Mouse (Mus musculus) lung, adult 2 months (tissue): ENCODE results near the gene Naaladl2. TPM values are rescaled to one million over a fixed set of nuclear protein-coding genes. Genes with fewer than 3 reads are reported as not detected.
"Not testable (repeated sequence)": the region's sequence is repeated elsewhere in the genome, so short reads cannot be mapped to it uniquely, and the experiment has no call there.

ENCODE experiments used
- DNase-seq: peaks from one replicate; pipeline ENCODE4 v3.0.0; 2022
- H3K4me1 ChIP-seq: fragments of 200-500 bp; 2 replicates; pipeline ENCODE4 v1.6.1; 2011; ENCODE audit warnings: low read length; ENCODE audit not compliant: control insufficient read depth, insufficient read depth
- H3K4me3 ChIP-seq: fragments of 200-500 bp; replicated peaks from 2 replicates; pipeline ENCODE3; 2011; ENCODE audit warnings: low read depth, mild to moderate bottlenecking, control low read depth, low read length; ENCODE audit errors: extremely low read depth
- CTCF ChIP-seq: fragments of 200-500 bp; IDR thresholded peaks from 2 replicates; pipeline ENCODE4 v1.5.1; 2011; ENCODE audit warnings: mild to moderate bottlenecking, low read length, control low read depth; ENCODE audit not compliant: insufficient read depth
- POLR2A ChIP-seq: fragments of 200-500 bp; IDR thresholded peaks from 2 replicates; pipeline ENCODE4 v1.6.1; 2011; ENCODE audit warnings: low read depth, mild to moderate bottlenecking, control low read depth, low read length, borderline replicate concordance; ENCODE audit errors: extremely low read depth
- WGBS: fragments of 180-500 bp; shearing (Covaris S2); methylation state at CpG from one replicate; pipeline ENCODE4 v1.1.7; 2018; 5-methylcytosine and 5-hydroxymethylcytosine counted together
- polyA plus RNA-seq: library from polyadenylated mRNA; depleted of rRNA; stranded (reverse); fragments of >200 nt; gene quantifications from 2 replicates; pipeline ENCODE4 v1.2.3, GENCODE M21; 2012

The Naaladl2 gene
- polyA plus RNA-seq, 1 experiment = 0.64 TPM

DNA sequence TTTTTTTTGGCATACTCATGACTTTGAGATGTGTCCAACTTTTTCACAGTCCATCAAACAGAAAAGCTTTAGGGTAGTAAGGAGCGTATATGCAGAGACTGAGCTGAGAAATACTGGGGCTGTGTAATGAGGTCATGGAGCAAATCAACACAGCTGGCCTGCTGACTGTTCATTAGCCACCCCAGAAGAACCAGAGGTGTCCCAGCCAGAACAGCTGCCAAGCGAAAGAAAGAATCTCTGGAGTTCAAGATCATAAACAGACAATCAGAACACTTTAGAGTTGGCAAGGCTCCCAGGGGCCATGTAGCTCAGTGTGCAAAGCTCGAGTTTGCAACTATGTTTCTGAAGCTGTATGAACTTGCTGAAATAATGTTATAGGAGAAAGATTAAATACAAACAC lies 35.1 kb downstream of the Naaladl2 start:
- Histone ChIP-seq H3K4me3 (no peak overlapping the region), H3K4me1 (no peaks in the 10 kb centered on the region)
- no peak for DNase-seq
- WGBS = 50% methylated on average over 3 of the region's 3 CpGs
- TF ChIP-seq POLR2A = no peak
- no peak for TF ChIP-seq CTCF

DNA sequence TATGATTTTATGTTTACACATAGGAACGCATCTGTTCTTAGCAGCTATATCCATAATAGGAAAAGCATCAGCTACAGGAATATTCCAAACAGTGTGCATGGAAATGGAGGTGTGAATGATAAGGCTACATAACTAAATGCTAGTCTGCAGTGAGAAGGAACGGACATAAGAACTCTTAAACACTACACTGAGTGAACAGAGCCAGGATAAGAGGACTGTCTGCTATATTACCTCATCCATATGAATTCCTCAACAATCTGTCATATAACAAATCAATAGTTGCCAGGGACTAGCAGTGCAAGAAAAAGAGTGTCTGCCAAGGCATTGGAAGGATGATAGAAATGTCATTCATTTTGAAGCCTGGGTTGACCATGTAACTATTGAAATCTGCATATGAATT lies 51.1 kb downstream of the Naaladl2 start:
- H3K4me3 ChIP-seq = no peak overlapping the region
- no peak for TF ChIP-seq CTCF
- TF ChIP-seq POLR2A = no peak
- DNase-seq = no peak
- no peaks in the 10 kb centered on the region for H3K4me1 ChIP-seq
- WGBS = 61% methylated on average over 2 of the region's 2 CpGs

DNA sequence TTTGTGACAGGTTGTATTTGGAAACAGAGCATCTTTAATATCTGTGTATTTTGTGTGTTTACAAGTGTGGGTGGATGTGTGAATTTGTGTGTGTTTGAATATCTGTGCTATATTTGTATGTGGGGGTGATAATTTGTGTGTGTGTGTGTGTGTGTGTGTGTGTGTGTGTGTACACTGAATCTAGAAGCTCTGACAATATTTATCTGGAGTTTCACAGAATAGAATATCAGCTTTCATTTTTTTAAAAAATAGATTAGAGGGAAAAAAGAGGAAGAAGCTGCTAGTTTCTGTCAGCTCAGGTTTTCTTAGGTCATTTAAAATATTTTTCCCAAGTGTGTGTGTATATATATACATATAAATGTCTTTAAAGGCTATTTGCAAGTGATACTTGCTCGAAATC lies 68.3 kb downstream of the Naaladl2 start:
- no peaks in the 10 kb centered on the region for H3K4me1 ChIP-seq
- 63% methylated on average over 1 of the region's 1 CpGs for WGBS
- TF ChIP-seq POLR2A (no peak), CTCF (no peak)
- no peak for DNase-seq
- no peak overlapping the region for H3K4me3 ChIP-seq

DNA sequence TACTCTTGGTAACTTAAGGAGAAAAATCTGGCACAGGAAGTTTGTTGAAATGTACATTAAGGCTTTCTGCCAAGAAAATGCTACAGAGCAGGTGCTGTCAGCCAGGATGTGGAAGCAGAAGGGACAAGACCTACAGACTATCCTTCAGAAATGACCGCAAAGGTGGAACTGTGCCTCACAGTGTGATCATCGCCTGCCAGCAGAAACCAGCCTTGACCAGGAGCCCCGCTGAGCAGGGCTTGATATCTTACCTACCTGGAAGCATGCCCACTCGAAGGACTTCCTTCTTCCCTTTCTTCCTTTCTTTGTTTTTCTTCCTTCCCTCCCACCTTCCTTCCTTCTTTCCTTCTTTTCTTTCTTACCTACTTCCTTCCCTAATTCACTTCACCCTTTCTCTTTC lies 69.8 kb downstream of the Naaladl2 start:
- H3K4me3 ChIP-seq = no peak overlapping the region
- TF ChIP-seq POLR2A = no peak
- TF ChIP-seq CTCF = no peak
- no peaks in the 10 kb centered on the region for H3K4me1 ChIP-seq
- WGBS = 55% methylated on average over 4 of the region's 4 CpGs
- DNase-seq = no peak

DNA sequence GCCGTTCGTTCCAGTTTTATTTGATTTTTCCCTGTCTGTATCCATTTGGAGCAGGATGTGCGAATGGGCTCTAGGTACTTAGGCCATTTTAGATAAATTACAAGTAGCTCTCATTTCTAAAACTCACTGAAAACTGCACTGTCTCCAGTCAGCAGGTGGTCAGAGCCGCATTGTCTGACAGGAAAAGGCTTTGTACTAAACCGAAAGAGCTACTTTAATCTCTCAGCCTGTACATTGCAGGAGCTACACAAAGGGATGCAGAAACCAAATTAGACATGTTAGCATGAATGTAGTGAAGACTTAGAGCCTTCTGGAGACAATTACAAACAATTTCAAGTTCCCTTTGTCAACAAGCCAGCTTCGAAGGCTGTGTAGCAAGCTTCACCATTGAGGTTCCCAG lies 70.2 kb downstream of the Naaladl2 start:
- TF ChIP-seq POLR2A = no peak
- TF ChIP-seq CTCF = no peak
- 77% methylated on average over 6 of the region's 6 CpGs for WGBS
- no peak for DNase-seq

DNA sequence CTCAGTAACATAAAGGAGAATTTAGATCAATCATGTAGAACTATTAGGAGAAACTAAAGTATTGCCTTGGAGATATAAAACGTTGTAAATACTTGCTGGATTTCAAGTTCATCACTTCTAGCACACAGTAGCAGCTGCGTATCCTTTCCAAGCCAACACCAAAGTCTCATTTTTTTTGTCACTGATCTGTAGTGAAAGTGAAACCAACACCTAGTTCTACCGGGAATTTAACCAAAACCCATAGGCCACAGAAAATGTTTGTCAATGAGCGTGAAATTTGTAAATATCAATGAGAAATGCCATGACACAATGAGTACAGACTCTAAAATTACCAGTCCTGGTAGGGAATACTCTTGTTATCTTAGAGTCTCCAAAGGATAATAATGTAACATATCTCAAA lies 80.8 kb downstream of the Naaladl2 start:
- Histone ChIP-seq H3K4me3 (no peak overlapping the region), H3K4me1 (no peaks in the 10 kb centered on the region)
- TF ChIP-seq POLR2A (no peak), CTCF (no peak)
- no peak for DNase-seq
- 64% methylated on average over 4 of the region's 4 CpGs for WGBS

More for the DNA sequence above, 70.2 kb downstream of the Naaladl2 start:
- Histone ChIP-seq H3K4me1 (no peaks in the 10 kb centered on the region), H3K4me3 (no peak overlapping the region)

DNA sequence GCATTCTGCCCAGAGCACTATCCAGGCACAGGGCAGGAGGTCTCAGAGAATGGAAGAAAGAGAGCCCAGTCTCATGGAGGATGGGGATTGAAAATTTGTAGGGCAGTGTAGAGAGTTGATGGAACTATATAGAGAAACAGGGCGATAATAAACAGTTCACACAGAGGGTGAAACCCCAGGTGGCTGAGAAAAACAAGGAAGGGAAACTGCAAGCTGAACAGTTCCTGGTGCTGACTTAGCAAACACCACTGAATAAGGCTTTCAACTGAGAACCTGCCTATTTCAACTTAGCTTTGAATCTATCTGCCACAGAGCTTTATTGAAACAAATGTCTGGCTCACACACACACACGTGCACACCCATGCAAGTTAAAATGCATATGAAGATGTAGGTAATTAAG lies 91.1 kb downstream of the Naaladl2 start:
- Histone ChIP-seq H3K4me3 (no peak overlapping the region), H3K4me1 (no peaks in the 10 kb centered on the region)
- TF ChIP-seq CTCF (no peak), POLR2A (no peak)
- DNase-seq = no peak
- WGBS = 33% methylated on average over 2 of the region's 2 CpGs

DNA sequence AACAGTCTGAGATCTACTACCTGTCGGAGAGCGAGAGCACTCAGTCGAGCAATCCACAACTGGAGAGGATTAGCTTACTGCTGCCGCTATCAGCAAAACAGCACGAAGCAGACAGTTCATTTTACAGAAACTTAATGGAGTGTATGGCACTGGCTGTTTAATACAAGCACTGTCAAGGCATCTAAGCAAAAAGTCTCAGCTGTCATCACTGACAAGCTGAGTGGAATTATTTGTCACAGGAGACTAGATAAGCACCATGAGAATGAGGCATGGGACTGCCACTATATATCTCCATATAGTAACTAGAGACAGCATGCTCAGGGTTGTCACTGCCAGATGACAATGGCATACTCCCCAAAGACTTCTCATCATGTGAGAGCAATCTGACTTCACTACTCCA lies 124.1 kb downstream of the Naaladl2 start:
- Histone ChIP-seq H3K4me1 (no peaks in the 10 kb centered on the region), H3K4me3 (no peak overlapping the region)
- 57% methylated on average over 5 of the region's 5 CpGs for WGBS
- no peak for DNase-seq
- TF ChIP-seq POLR2A (no peak), CTCF (no peak)

DNA sequence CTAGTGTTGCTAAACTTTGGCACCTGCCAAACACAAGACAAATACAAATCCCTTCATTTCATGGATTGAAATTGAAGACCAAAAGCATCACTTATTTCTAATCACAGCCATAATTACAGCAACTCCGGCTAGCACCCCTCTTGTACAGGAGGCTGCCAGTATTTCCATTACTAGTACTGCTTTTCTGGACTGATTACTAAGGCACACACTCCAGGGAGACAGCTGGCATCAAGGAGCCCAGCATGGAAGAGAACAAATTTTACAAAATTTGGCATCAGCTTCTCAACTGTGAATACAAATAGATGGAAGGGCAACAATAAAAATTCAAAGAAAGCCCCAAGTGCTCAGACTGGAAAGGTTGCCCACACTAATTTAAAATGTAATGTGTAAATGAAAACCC lies 133.3 kb downstream of the Naaladl2 start:
- Histone ChIP-seq H3K4me3 (no peak overlapping the region), H3K4me1 (no peaks in the 10 kb centered on the region)
- no peak for DNase-seq
- TF ChIP-seq CTCF (no peak), POLR2A (no peak)
- WGBS = 93% methylated on average over 1 of the region's 1 CpGs

DNA sequence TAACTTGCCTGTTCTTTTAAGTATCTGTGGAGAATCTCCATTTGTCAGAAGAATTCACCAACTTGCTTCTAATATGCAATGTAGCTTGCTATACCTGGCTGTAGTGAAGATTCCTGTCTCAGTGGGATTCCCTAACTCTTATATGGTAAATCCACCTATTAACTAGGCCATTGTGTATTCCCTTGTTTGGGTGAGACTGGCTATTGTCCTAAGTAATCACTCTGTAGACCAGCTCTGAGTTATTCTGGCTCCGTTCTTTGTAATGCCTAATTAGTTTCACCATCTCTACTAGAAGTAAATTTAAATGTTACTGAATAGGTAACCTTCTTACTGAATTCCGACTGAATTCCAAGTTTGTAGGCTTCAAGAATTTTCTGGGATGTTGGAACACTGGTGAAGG lies 137.3 kb downstream of the Naaladl2 start:
- not testable (repeated sequence) for H3K4me1 ChIP-seq, H3K4me3 ChIP-seq, DNase-seq
- 69% methylated on average over 2 of the region's 2 CpGs for WGBS

DNA sequence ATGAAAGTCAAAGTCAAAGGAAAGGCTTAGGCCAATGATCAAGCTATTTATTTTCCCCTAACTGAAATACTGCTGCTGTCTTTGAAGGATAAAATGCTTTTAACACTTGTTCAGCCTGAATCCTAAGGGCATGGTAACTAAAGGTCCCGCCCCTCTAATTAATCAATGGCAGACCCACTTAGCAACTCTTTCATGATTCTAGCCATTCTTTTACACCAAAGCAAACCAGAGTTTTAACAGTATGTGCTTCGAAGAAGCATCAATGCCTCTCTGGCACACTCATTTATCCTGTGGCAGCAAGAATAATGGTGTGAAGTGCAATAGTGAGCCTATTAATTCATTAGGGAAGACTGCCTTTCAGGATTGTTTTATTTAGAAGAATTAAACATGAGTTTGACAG lies 151.5 kb downstream of the Naaladl2 start:
- TF ChIP-seq POLR2A = no peak
- TF ChIP-seq CTCF = no peak
- no peak for DNase-seq
- no peaks in the 10 kb centered on the region for H3K4me1 ChIP-seq
- 49% methylated on average over 2 of the region's 2 CpGs for WGBS
- H3K4me3 ChIP-seq = no peak overlapping the region

DNA sequence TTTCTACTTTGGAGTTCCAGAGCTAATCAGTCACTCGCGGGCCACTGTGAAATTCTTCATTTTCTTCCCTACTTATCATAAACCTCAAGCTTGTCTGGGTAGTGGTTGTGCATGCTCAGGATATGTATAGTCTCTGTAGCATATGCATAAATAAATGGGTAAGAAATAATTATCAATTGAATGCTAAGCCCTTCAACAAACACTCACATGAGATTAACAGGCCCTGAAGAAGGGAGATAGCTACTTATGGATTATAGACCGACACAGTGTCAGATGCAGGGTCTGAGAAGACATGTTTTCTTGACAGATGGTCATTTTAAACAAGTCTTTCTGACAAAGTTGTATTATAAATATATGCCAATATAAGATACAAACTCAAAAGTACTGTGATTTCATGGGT lies 152.0 kb downstream of the Naaladl2 start:
- Histone ChIP-seq H3K4me3 (no peak overlapping the region), H3K4me1 (no peaks in the 10 kb centered on the region)
- DNase-seq = no peak
- 78% methylated on average over 3 of the region's 3 CpGs for WGBS
- TF ChIP-seq CTCF = no peak
- TF ChIP-seq POLR2A = no peak
